Mouse (Mus musculus) layer of hippocampus, adult 8-10 months (tissue): ENCODE results near the gene Zfp217. TPM values are rescaled to one million over a fixed set of nuclear protein-coding genes. Genes with fewer than 3 reads are reported as not detected.

Experiments used
- DNase-seq, 2 experiments: peaks; one replicate each; pipeline ENCODE4 v3.0.0; 2022; ENCODE audit warnings: low spot score in 2 of 2
- total RNA-seq, 4 experiments: library from RNA; stranded (reverse); gene quantifications; 2 replicates each; pipeline ENCODE4 v1.2.4; 2022

Zfp217 gene
- total RNA-seq, 4 experiments from 2014 or later: 3.2 to 5.3 (median 4.5) TPM

- DNase-seq: no peak
Observed at GRCm38 (mm10) chr2:170159795-170160568, 12.1 kb upstream of the Zfp217 start.

DNA sequence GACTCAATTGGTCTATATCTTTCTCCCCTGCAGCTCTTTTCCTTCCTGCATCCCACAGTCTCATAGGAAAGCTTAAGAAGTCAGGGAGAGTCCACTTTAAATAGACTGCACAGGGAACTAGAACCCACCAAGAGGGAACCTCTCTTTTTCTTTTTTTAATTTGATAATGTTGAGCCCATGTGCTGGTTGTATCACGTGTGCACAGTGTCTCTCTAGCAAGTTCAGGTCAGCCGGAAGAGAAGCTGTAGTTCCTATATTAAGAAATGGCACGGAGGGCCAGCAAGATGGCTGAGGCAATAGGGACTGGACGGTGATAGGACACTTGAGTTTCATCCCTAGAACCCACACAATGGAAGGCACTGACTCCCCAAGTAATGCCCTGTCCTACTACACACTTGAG lies 11.1 kb upstream of the Zfp217 start:
- no peak for DNase-seq

GRCm38 (mm10) chr2:170158251-170158650 lies 10.3 kb upstream of the Zfp217 start:
- DNase-seq: no peak

- DNase-seq: no peak
Observed at GRCm38 (mm10) chr2:170157280-170158200, 9.6 kb upstream of the Zfp217 start.

DNA sequence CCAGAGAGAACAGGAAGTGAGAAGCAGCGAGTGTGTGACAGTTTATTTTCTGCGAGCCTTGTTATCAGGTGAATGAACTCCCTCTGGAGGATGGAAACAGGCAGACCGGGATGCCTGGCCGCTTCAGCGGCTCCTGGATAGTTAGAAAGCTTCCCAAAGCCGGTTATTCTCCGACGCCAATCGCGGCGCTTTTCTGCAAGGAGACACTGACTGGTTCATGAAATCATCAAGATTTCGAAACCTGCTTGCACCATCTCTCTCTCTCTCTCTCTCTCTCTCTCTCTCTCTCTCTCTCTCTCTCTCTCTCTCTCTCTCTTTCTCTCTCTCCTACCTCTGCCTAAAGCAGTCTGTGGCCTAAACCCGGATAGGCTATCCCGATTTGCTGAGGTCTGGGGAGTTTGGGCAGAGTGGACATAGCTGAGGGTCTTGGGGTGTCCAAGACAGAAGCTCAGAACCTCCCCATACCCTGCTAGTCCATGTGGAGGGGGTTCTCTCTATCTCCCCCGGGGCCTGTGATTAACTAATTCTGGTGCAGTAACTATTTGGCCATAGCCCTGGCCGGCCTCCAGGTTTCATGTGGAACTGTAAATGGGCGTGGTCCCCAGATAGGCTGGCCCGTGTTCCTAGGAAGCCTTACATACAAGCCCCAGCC lies 7.3 kb upstream of the Zfp217 start:
- no peak for DNase-seq

GRCm38 (mm10) chr2:170154738-170155088 lies 6.8 kb upstream of the Zfp217 start:
- DNase-seq: no peak

DNA sequence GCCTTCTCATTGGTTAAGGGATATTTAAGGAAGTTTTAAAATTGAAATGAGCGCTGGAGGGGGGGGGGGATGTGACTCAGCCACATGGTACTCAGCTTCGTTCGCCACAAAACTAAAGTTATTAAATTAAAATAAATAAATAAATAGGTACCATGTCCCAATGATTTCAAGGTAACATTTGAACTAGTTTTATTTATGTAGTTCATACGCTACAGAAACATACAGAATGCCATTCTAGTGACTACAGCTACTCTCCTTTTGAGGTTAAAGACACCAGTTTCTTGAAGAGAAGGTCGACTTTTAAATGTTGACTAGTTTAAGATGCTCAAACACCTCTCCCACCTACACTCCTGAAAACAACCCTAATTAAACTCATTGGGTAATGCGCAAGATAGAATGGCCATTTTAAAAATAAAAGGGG lies 6.4 kb upstream of the Zfp217 start:
- no peak for DNase-seq

DNA sequence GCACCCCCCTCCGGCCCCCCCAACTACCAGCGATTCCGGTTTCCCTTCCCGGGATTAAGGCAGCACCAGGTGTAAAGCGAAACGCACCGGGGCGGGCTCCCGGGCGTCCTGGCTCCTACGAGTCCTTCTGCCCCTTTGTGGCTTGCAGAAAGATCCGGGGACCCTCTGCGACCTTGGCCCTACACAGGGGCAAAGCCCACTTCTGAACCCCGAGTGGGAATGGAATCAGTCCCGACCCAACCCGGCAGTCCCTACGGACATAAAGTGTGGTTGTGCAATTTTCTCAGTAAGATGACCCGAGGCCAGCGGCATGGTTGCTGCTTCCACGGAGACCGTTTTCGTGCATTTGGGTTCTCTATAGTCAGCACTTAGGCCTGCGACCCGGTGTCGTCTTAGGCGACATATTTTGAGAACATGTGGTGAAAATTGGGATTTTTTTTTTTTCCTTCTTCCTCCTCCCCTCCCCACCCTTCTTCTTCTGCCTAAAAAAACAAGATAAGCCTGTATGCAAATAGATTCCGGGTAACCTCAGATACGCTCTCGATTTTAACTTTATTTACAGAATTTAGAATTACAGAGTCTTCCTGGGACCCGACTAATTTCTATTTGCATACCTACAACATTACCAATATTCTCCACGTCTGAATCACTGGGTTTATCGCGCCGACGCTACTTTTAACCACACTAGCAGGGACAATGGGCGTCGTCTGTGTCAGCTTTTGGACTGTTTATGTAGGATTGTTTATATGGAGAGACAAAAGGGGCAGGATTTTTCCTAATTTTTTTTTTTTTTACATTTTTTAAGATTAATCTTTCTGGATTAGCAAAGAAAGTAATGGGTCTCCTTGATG lies 5.7 kb upstream of the Zfp217 start:
- DNase-seq: no peak

- no peak for DNase-seq
Observed at GRCm38 (mm10) chr2:170152856-170153255, 5.0 kb upstream of the Zfp217 start.

DNA sequence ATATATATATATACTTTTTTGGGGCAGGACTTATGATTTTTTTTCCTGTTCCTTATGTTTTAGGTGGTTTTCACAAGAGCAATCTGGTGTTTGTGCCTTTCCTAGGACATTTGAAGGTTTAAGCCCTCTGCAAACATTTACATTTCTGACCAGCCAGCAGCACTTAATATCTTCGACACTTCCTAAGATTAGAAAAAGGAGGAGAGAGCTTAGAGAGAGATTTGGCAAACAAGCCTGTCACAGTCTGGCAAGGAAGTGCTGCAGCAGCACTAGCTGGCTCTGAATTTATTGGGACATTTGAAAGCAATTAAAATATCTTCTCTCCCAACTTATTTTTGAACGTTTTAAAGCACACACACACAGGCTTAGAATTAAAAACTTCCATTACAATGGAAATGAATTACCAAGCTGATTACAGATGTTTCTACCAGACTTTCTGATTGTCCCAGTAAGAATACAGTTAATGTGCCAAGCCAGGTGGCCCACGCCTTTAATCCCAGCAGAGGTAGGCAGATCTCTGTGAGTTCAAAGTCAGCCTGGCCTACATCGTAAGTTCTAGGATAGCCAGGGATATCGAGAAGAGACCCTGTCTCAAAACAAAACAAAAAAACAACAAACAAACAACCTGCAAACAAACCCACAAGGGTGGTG lies 4.3 kb upstream of the Zfp217 start:
- no peak for DNase-seq

DNA sequence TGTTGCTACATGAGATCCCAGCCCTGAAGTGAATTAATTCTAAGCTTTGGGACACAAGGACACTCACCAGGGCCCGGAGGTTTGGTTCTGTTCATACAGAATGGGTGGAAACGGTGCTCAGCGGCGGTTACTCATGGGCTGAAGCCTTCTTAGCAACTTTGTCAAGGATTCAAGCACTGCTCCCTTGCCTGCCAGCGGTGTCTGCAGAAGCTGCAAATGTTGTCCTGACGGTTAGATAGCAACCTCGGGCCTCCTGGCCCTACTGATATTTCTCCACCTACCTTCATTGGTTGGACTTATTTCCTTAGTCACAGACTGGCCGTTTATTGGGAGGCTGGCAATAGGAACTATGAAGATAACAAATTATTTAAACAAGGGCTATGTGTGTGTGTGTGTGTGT lies 3.6 kb upstream of the Zfp217 start:
- no peak for DNase-seq

- no peak for DNase-seq
Observed at GRCm38 (mm10) chr2:170148828-170149227, 925 bp upstream of the Zfp217 start.

GRCm38 (mm10) chr2:170147170-170147569 lies 733 bp downstream of the Zfp217 start:
- no peak for DNase-seq

DNA sequence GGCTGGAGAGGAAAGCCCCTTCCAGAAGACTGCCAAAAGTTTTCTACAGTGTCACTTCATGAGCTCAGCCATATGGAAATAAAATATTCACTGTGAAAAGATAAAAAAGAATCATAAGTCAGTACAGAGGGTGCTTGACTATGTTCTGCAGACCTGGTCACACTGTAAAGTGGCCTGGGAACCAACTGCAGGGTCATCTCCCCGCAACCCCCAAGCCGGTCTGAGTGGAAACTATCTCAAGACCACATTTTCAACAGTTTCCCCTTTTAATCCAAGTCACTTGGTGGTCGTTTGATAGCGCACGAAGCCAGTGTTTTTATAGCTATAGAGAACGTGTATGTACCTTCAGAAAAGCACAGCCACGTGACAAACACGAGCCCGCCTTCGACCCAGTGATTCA lies 3.6 kb downstream of the Zfp217 start:
- no peak for DNase-seq

DNA sequence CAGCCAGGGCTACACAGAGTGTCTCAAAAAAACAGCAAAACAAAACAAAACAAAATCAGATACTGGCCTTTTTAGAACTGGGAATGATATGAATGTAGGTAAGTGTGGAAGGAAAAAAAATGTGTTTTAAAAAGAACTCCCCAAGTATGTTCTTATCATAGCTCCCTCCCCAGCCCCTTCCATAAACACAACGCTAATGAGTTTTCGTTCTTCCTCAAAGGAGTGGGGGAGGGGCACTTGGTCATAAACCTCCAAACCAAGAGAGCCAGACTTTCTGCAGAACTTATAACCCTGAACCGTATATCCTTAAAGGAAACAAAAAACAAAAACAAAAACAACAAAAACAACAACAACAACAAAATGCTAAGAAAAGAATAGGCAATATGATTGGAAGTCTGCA lies 4.0 kb downstream of the Zfp217 start:
- DNase-seq: no peak

GRCm38 (mm10) chr2:170142542-170142941 lies 5.4 kb downstream of the Zfp217 start:
- DNase-seq: no peak

DNA sequence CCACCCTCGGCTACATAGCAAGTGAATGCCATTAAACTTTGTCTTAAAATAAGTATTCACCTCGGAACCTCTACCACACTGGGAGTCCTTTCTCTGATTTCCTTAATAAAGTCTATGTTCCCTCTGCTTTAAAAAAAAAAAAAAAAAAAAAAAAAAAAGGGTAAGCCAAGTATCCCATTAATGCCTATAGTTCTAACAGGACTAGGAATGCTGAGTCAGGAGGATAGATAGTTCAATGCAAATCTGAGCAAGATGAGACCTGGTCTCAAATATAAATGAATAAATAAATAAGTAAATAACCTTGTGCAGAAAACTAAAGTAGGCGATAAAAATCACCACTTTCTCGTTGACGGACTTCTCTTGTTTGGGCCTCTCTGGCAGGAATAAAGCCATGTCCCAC lies 6.4 kb downstream of the Zfp217 start:
- DNase-seq: no peak

DNA sequence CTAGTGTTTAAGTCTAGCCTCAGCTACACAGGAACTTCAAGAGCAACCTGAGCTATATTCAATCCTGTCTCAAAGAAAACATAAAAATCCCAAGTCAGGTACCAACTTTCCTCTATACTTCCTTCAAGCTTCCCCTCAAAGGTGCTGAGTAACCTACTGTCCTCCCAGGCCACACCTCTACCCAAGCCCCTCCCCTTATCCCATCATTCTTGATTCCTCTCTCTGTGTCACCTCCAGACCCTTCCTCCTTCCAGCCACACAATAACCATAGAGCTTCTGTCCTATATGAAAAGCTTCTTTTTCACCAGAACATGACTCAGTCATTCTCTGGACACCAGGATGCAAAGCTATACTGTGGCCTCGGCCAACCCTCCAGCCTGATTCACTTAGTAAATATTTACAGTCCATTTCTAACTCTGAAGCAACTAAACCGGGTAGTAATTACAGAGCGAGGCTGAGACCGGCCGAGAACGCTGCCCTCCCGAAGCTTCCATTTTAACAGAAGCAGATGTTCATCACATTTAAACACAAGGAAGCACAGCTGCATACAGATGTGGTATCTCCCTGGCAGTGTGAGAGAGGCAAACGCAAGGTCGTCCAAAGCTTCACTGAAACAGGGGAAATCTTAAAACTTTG lies 8.4 kb downstream of the Zfp217 start:
- no peak for DNase-seq

DNA sequence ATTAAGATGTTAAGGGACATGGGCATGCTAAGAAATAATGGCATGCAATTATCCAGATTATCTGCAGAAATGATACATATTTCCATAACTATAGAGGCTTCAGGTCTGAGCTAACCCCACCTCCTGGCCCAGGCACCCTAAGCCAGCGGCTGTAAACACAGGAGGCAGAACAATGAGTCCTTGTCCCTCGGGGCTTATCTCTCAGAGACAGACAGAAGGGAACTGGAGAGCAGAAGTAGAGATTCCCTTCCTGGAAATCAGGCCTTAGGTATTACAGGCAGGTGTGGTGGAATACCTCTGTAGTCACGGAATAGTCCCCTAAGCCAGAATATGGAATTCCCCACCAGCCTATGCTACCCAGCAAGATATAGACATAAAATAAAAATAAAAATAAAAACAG lies 11.0 kb downstream of the Zfp217 start:
- no peak for DNase-seq

- DNase-seq: no peak
Observed at GRCm38 (mm10) chr2:170135820-170136219, 12.1 kb downstream of the Zfp217 start.
